Mouse (Mus musculus) spleen, adult 2 months (tissue): ENCODE data around the gene Slc22a15.

Experiments used
- CTCF ChIP-seq: fragments of 200-500 bp; IDR thresholded peaks from 2 replicates; pipeline ENCODE4 v1.5.1; 2011; ENCODE audit warnings: mild to moderate bottlenecking, inconsistent platforms; ENCODE audit not compliant: insufficient read depth, insufficient read length, insufficient replicate concordance; ENCODE audit errors: extremely low read depth
- POLR2A ChIP-seq: fragments of 200-500 bp; IDR thresholded peaks from 2 replicates; pipeline ENCODE4 v1.6.1; 2011; ENCODE audit warnings: low read depth, low read length, inconsistent platforms

- TF ChIP-seq CTCF, result no peak
- TF ChIP-seq POLR2A, result no peak
Measured at GRCm38 (mm10) chr3:101885591-101885990, 38.7 kb downstream of the Slc22a15 start.
